Mouse (Mus musculus) adrenal gland, postnatal 4 days (tissue): ENCODE results near the gene Mef2c. TPM values are rescaled to one million over a fixed set of nuclear protein-coding genes. Genes with fewer than 3 reads are reported as not detected.

ENCODE experiments used
- DNase-seq, 2 experiments: peaks; one replicate each; pipeline ENCODE4 v3.0.0; 2021 to 2022; ENCODE audit warnings: low spot score in 2 of 2, mixed read lengths in 2 of 2
- long read RNA-seq, 2 experiments: library from polyadenylated mRNA; stranded (forward); transcript quantifications; one replicate each; pipeline ENCODE4 v2.0.0; 2021
- total RNA-seq, 2 experiments: library from RNA; stranded (reverse); gene quantifications; 2 replicates each; pipeline ENCODE4 v1.2.3; 2021

Mef2c gene
- total RNA-seq, result 10 to 100 TPM; 80.2 to 88.7 TPM
- long read RNA-seq, experiment 1, partial matches to known transcripts, result 4 of 19 reads
- long read RNA-seq, experiment 1, other reads (novel, unspliced or antisense), result 13 of 19 reads
- long read RNA-seq, experiment 2, full-length matches to known transcripts, result 8 of 47 reads
- long read RNA-seq, experiment 2, partial matches to known transcripts, result 10 of 47 reads
- long read RNA-seq, experiment 2, other reads (novel, unspliced or antisense), result 29 of 47 reads

GRCm38 (mm10) chr13:83503919-83504318, at the start of gene Mef2c:
Gene Mef2c, plus strand, starts transcription at chr13:83504034.
- no peak for DNase-seq

- no peak for DNase-seq
These were observed 45.1 kb upstream of the Mef2c start for GRCm38 (mm10) chr13:83458729-83459128.

GRCm38 (mm10) chr13:83459600-83459999, 44.2 kb upstream of the Mef2c start:
- DNase-seq, result no peak

- no peak for DNase-seq
These were observed 43.2 kb upstream of the Mef2c start for GRCm38 (mm10) chr13:83460620-83461019.

GRCm38 (mm10) chr13:83461556-83461955, 42.3 kb upstream of the Mef2c start:
- DNase-seq, result no peak

GRCm38 (mm10) chr13:83466756-83467155, 37.1 kb upstream of the Mef2c start:
- DNase-seq, result no peak

GRCm38 (mm10) chr13:83468794-83469193, 35.0 kb upstream of the Mef2c start:
- no peak for DNase-seq

GRCm38 (mm10) chr13:83473755-83474154, 30.1 kb upstream of the Mef2c start:
- DNase-seq, result no peak

GRCm38 (mm10) chr13:83480388-83480787, 23.4 kb upstream of the Mef2c start:
- DNase-seq, result no peak

- DNase-seq, result no peak
These were observed 22.5 kb upstream of the Mef2c start for GRCm38 (mm10) chr13:83481310-83481709.

GRCm38 (mm10) chr13:83482087-83482486, 21.7 kb upstream of the Mef2c start:
- DNase-seq, result no peak

- no peak for DNase-seq
These were observed 19.6 kb upstream of the Mef2c start for GRCm38 (mm10) chr13:83484215-83484614.

- DNase-seq, result no peak
These were observed 19.0 kb upstream of the Mef2c start for GRCm38 (mm10) chr13:83484721-83485369.

GRCm38 (mm10) chr13:83492051-83492450, 11.8 kb upstream of the Mef2c start:
- no peak for DNase-seq

GRCm38 (mm10) chr13:83497708-83498107, 6.1 kb upstream of the Mef2c start:
- DNase-seq, result no peak

- DNase-seq, result no peak
These were observed 4.3 kb upstream of the Mef2c start for GRCm38 (mm10) chr13:83499526-83499925.

- DNase-seq, result no peak
These were observed 3.9 kb downstream of the Mef2c start for GRCm38 (mm10) chr13:83507687-83508086.

- no peak for DNase-seq
These were observed 11.2 kb downstream of the Mef2c start for GRCm38 (mm10) chr13:83515013-83515547.

GRCm38 (mm10) chr13:83517660-83518609, 14.1 kb downstream of the Mef2c start:
- DNase-seq, result peak; percentile 8 to 25

GRCm38 (mm10) chr13:83520807-83521206, 17.0 kb downstream of the Mef2c start:
- DNase-seq, result no peak

- peak; percentile 8 to 21 for DNase-seq
These were observed 19.6 kb downstream of the Mef2c start for GRCm38 (mm10) chr13:83523232-83523969.
